Mouse (Mus musculus): Measurements from ENCODE around the gene Cyp2j6.
"Not testable (repeated sequence)": the region's sequence is repeated elsewhere in the genome, so short reads cannot be mapped to it uniquely, and the experiment has no call there.

The Cyp2j6 gene

GRCm38 (mm10) chr4:96553133-96553819, at the start of gene Cyp2j6:
TSS of gene Cyp2j6 (minus strand) at chr4:96553661.
- DNase-seq, result peak; percentile 55

GRCm38 (mm10) chr4:96591791-96592150, 38.3 kb upstream of the Cyp2j6 start:
- DNase-seq, result peak; percentile 80

- peak; percentile 85 for DNase-seq
Observed at GRCm38 (mm10) chr4:96590911-96591790, 37.7 kb upstream of the Cyp2j6 start, which contains the start of gene Cyp2j9. TSS of gene Cyp2j9 (minus strand) at chr4:96591578.

- no peak for DNase-seq
Observed at GRCm38 (mm10) chr4:96581425-96582088, 28.1 kb upstream of the Cyp2j6 start.

- not testable (repeated sequence) for DNase-seq
Observed at GRCm38 (mm10) chr4:96580351-96580750, 26.9 kb upstream of the Cyp2j6 start.

DNA sequence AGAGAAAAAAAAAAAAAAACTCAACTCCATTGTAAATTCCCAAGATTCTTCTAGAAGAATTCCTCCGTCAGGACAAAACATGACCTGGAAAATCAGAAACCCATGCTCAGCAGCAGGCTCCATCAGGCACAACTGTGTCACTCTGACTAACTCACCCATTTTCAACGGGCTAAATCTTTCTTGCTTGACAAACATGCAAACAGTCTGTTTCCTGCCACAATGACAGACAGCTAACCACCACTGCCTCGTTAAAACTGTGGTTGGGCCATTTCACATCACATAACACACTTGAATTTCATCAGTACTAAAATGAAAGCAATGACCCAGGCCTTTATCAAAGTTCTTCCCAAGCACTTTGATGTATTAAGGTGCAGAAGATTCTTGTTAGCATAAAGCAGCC, 16.0 kb upstream of the Cyp2j6 start:
- no peak for DNase-seq

DNA sequence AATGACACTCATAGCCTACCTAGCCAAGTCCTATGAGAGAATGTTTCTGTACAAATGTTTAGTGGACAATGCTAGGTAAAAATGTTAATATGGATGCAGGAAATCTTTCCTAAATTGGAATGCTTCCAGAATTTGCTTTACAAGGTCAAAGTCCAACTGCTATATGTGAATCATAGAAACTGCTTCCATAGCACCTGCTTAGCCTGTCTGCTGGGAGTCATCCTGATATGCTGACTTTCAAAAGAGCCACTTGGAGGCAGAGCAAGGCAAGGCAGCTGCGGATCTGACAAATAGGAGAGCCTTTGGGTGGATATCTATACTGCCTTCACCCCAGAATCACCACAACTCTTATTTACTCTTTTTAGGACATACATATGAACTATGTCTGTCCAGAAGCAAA, 14.5 kb upstream of the Cyp2j6 start:
- no peak for DNase-seq

- no peak for DNase-seq
Observed at GRCm38 (mm10) chr4:96565808-96566207, 12.3 kb upstream of the Cyp2j6 start.

DNA sequence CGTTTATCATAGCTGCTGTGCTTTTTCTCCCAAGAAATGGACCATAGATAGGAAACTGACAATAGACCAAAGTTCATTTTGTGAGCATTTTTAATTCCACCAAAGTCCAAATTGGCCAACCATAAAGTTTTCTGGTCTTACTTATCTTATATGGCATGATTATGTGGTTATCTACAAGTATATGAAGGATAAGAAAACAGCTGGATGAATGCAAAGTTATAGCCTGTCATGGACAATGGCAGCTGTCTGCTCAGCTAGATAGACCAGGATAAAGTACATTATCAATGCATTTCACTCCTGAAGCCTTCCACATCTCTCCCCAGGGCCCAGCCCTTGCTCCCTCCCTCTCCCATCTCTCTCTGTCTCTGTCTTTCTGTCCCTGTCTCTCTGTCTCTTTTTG, 7.0 kb upstream of the Cyp2j6 start:
- no peak for DNase-seq

- no peak for DNase-seq
Observed at GRCm38 (mm10) chr4:96559781-96560180, 6.3 kb upstream of the Cyp2j6 start.

DNA sequence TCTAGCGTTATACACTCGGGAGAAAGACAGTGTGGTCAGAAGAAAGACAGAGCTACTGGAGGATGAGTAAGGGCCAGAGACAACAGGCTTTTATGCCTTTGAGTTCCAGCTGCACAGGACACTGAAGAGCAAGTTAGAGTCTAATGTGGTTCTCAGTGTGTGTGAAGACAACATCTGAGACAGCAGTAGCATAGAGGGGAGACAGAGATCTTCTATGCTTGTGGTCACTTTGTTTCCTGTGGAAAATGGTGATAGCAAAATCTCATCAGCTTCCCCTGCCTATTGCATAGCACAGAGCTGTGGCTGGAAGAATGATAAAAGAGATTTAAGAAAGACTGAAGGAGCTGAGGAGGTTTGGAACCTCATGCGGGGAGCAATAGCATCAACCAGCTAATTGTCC, 1.8 kb downstream of the Cyp2j6 start:
- DNase-seq, result no peak

GRCm38 (mm10) chr4:96545976-96546375, 7.5 kb downstream of the Cyp2j6 start:
- DNase-seq, result no peak

GRCm38 (mm10) chr4:96525772-96526171, 27.7 kb downstream of the Cyp2j6 start:
- DNase-seq, result no peak

GRCm38 (mm10) chr4:96522256-96522655, 31.2 kb downstream of the Cyp2j6 start:
- DNase-seq, result no peak

- no peak for DNase-seq
Observed at GRCm38 (mm10) chr4:96510083-96510482, 43.4 kb downstream of the Cyp2j6 start.

- no peak for DNase-seq
Observed at GRCm38 (mm10) chr4:96507286-96507685, 46.2 kb downstream of the Cyp2j6 start, which contains the start of gene Cyp2j8. TSS of gene Cyp2j8 (minus strand) at chr4:96507386.

Data from lung, postnatal 36 days (tissue).